Mouse (Mus musculus) T-helper 2 cell (primary cell): ENCODE results near the gene Gm5678.

Experiments
- in situ Hi-C: fragments of 300-600 bp; cut with MboI, MseI; formaldehyde crosslinking; loops from one replicate; pipeline ENCODE4 v1.15.1; 2025; ENCODE audit warnings: high pct_unique_total_duplicates

The Gm5678 gene

DNA sequence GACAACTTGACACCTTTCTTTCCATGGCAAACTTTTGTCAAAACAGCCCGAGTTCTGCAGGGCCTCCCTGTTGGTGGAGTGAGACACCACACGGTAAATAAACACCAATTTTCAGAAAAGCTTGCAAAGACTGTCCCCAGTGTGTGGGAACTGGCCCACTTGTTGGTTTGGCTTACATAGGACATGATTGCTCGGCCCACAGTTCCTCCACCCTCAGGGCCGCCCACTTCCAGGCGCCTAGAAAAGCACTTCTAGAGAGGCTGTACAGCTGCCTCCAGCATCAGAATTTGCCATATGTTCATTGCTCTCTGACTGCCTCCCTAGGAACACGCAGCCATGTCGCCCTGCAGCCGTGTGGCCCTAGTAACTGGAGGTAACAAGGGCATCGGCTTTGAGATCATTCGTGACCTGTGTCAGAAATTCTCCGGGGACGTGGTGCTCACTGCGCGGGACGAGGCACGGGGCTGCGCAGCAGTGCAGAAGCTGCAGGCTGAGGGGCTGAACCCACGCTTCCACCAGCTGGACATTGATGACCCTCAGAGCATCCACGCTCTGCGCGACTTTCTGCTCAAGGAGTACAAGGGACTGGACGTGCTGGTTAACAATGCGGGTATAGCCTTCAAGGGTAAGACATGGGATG lies at the start of gene Gm5678:
TSS of gene Gm5678 (plus strand) at position 337 of the 640 bp plus-strand sequence.
- in situ Hi-C loops = no loop called here

DNA sequence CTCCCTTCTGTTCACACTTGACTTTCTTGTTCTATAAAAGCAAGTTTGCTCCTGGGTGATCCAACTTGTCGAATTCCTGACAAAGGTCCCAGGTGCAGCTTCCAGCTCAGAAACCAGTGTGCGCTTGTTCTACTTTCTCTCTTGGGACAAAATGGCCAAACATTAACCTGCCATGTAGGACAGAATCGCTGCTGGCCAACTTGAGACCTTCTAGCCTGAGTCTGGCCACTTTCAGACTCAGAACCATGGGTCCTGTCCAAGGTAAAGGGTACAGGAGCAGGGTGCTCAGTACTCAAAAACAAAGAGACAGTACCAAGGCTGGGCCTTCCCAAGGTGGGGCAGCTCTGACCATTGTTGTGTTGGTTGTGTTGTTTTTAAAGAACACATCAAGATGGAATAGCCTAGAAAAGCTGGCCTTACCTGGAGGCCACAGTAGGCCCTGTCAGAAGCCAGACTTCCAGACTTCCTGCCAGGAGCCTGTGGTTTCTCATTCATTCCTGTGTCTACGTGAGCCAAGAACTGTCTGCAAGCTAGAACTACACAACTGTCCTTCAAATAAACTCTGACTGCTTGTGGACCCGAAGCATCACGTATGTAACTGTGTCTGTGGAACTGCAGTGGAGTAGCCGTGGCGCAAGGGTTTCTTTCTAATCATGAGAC lies 49.4 kb upstream of the Gm5678 start:
- in situ Hi-C loops = no loop called here

DNA sequence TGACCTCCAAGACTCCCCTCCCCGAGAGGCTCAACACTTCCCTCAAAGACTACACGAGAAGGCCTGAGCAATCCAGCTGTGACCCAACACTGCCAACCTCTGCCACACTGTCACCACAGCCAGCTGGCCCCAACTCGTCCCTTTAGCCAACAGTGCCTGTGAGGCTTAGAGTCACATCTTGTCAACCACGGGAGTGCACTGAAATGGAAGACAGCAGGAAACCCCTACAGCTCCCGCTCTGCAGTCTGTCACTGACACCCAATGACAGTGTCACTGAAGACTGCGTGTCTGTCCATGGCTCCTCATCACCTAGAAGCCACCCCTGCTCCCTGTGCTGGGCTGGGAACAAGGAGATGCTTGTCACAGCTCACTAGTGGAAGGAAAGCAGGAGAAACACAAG lies 46.8 kb upstream of the Gm5678 start:
- in situ Hi-C loops = no loop called here

DNA sequence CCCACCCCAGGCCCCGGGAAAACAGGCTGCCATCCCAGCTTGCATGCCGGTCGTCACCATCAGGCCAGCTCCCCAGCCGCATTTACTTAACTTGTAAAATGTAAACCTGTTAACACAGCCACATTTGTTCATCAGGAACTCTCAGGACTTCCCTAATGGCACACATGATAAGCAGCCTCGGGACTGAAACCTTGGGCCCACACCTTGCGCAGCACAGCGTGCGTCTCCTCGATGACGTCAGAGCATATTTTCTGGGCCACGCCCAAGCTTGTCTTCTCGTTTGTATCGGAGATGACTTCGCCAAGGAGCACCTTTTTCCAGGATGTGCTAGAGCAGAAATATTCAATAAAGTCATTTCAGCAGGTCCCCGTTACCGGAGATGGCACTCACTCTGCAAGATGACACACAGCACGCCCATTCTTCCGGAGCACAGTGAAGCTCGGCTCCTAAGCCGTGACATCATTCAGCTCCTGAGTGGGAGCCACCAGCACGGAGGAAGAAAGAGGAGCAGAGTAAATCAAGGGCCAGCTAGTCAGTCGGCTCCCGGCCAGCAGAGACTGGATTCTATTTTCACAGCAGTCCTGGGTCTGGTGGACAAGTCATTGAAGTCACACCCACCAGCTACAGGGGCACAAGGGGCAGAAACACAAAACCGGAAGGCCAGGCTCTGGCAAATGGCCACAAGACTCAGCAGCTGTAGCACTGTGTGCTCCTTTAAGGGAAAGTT lies 42.8 kb upstream of the Gm5678 start:
- in situ Hi-C loops = no loop called here

DNA sequence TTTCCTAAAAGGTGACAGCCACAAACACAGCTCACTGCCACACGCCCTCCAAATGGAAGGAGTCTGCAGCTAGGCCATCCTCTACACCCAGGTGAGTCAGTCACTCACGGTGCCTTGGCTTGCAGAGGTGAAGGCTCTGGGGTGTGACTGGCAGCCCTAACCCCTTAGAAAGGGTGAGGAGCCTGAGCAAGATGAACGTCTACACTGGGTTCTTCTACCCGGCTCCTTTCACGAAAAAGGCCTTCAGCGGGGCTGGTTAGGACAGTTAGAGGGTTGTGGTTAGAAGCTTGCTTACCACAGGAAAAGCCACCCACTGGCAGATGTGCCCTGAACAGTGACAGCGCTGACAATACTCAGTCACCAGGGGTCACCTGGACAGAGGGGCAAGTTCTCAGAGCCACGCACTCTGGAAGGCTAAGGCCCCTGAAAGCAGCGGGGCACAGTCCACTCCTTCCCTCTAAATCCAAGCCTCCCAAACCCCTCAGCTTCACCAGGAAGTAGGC lies 42.1 kb upstream of the Gm5678 start:
- in situ Hi-C loops = no loop called here

DNA sequence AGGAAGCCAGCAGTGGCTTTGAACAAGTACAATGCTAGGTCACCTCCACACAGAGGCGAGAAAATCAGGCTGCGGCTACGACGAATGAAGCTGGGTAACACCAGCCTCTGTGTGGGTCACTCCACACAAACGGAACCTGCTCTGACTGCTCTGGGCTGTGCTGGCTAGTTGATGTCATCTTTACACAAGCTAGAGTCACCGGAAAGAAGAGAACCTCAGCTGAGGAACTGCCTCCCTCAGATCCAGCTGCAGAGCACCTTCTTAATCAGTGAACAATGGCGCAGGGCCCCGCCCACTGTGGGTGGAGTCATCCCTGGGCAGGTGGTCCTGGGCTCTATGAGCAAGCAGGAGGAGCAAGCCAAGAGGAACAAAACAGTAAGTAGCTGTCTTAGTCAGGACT lies 41.5 kb upstream of the Gm5678 start:
- in situ Hi-C loops = no loop called here

DNA sequence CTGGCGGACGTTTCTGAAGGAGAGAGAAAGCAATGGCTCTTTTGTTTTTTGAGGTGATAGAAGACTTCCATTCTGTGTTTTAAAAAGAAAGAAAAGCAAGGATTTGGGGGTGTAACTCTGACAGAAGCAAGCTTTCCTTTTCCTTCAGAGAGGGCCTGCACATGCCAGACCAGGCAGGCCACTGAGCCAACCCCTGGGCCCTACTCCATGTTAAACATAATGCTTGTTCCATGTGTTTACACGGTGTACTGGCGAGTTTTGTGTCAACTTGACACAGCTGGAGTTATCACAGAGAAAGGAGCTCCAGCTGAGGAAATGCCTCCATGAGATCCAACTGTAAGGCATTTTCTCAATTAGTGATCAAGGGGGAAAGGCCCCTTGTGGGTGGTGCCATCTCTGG lies 39.6 kb upstream of the Gm5678 start:
- in situ Hi-C loops = no loop called here

DNA sequence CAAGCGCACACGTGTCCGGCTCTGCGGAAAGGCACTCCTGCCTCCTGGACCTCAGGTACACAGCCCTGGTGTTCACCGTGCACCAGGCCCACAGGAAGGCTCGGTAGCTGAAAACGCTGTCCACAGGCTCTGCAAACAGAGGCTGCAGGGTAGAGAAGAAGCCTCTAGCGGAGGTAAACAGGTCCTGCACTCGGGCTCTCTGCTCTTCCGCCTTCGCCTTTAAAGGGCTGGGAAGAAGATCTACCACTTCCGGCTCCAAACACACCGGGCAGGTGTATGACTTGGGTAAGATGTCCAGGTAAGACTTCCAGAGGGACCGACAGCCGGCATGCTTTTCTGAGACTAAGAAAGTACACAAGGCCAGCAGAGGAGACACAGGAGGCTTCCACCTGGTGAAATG lies 37.0 kb upstream of the Gm5678 start:
- in situ Hi-C loops = no loop called here

DNA sequence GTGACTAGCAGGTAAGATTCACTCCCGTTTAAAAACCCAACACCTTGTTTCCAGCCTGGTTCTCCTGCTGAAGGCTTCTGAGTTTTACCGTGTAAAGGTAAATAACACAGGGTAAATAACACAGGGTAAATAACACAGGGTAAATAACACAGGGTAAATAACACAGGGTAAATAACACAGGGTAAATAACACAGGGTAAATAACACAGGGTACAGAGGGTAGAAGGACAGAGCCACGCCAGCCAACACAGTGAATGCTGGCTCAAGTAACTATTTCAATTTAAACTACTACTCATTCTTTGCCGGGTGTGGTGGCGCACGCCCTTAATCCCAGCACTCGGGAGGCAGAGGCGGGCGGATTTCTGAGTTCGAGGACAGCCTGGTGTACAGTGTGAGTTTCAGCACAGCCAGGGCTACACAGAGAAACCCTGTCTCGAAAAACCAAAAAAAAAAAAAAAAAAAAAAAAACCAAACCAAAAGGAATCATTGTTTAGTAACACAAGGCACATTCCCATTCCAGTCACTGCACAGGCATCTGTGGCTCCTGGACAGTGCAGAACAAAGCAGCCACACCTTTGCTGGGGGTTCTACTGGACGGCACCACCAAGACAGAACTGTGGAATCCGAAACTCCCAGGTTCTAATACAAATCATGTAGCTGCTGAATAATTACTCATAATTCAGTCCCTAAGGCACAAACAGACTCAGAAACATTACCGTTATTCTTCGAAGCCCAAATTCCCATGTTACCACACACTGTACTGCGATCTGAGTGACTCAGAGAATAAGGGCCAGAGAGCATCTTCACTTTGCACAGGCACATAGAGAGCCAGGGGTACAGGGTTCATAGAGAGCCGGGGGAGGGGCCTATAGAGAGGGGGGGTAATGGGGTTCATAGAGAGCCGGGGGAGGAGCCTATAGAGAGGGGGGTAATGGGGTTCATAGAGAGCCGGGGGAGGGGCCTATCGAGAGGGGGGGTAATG lies 36.2 kb upstream of the Gm5678 start:
- in situ Hi-C loops = no loop called here

DNA sequence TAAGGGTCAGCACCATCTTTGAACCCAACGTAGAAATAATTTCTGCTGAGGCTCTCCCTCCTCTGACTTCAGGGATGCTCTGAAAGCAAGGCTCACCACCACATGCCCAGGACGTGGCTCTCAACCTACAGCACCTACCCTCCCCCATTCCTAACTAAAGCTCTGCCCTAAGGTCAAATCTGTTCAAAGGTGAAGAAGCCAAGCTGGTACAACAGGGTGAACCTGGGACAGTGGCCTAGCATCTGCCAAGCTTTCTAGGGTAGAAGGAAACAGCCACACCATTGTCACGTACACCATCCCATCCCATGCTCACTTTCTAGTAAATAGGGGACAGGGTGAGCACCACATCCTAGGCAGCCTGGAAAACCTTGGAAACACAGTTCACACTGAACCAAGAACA lies 35.2 kb upstream of the Gm5678 start:
- in situ Hi-C loops = no loop called here

DNA sequence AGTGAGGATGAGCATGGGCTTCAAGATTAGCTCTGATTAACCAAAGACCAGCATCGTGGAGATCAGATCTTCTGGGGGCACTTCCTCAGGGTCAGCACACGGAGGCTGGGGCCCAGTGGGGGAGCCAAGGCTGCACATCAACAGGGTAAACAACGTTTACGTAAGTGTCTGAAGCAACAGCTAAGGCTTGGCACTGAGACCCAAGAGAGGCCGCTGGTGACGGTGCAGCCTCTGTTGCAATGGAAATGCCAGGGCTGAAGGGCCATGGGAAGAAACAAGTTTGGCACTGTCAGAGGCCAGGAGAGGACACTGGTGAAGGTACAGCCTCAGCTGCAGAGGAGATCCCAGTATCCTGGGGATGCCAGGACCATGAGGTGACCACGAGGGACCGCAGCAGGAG lies 34.5 kb upstream of the Gm5678 start:
- in situ Hi-C loops = no loop called here

DNA sequence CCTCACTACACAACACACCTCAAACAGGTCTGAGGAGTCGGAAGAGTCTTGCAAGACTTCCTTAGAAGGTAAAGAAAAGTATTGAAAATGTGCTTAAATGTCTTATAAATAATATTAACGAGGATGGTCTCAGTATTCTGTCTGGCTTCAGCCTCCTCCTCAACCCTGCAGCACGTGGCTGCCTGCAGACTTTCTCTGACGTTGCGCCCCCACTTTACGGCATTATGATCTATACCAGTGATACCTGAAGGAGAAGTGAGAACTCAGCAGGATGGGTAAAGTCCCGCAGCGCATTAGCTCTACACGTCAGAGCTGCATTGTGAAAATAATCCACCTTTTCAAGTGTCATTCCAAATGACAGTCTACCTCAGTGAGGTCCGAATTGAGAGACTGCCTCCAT lies 33.4 kb upstream of the Gm5678 start:
- in situ Hi-C loops = no loop called here

DNA sequence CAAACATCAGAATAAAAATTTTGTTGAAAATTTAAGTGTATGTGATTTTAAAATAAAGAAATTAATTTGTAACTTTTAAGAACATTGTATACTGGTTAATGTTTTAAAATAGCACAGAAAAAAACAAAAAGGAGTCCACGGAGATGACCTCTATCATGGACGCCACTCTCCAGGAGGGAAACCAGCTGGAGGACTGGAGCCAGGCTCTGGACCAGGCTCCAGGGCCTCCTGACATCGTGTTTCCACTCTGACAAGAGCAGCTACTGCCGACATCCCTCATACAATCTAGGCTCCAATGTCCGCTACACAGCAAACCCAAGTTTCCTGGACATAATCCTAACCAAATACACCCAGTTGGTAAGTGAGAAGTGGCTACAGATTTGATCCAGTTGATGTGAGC lies 32.1 kb upstream of the Gm5678 start:
- in situ Hi-C loops = no loop called here

DNA sequence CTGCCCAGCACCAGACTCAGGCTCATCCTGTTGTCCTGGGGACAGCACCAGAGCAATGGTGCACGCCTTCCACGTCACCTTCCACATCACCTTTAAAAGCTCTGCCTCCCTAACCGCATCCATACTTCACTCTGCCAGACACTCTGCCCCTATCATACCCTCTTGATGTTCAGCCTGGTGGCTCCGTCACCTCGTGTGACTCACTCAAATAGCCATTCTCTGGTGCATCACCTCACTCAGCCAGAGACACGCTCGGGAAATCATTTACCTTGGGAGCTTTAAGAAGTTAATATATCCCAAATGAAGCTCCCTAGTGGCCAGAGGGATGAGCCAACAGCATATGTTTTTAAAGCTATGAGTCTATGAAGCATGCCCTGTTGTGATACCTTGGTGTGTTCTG lies 31.1 kb upstream of the Gm5678 start:
- in situ Hi-C loops = no loop called here

DNA sequence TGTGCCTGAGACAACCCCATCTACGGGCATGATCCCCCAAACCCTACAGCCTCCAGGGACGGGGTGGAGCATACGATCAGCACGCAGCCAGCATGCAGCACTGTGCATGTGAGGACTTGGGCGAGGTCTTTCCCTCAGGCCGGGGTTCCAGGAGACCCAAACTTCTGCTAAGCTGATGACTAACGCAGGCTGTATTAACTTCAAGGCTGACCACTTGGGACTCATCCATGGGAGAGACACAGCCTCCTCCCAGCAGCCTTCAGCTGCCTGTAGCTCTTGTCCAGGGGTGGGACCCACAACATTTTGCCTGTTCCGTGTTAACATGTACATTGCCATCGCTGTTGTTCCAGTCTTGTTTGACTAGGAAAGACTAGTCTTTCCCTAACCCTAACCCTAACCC lies 30.3 kb upstream of the Gm5678 start:
- in situ Hi-C loops = no loop called here

DNA sequence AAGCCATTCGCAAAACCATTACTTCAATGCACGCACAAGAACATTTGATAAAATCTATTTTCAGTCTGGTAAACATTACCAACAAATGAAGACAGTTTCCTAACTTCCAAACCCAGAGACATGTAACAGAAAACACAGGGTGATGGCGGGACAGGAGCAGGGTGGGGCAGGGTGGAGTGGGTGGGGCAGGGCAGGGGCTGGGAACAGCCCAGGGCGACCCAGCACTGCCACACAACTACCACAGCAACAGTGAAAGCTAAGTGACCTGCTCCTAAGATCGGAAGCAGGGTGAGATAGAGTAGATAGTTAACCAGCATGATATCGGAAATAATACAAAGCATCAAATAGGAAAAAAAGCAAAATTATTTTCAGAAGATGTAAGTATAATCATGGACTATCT lies 28.4 kb upstream of the Gm5678 start:
- in situ Hi-C loops = no loop called here

DNA sequence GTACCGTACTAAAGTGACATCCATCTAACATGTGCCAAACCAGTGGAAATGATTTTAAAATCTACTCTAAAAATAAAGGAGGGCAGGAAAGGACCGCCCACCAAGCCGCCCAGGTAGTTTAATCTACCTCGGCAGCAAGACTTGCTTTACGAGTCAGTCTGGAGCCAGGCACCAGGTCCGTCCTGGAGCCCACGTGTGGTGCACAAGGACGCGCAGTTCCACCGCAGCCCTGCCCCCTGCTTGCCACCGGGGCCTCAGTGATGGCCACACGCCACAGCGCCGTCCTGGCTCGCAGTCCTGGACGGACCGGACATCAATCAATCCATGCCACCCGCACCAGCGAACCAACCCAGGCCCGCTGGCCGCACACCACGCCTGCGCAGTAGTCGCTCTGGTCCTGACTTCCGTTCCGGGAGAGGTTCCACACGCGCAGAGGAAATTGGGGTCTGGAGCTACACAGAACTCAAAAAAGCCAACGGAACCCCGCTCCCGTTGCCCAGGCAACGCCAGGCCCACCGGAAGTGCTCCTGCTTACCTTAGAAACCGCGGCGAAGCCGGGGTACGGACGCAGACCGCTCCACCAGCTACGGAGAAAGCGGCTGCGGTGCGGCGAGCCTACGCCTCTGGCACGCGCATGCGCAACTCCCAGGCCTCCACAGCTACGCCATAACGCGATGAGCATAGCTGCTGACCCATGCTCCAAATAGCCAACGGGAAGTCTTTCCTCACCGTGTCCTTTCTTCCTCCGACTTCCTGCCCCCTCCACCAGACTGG lies 24.3 kb upstream of the Gm5678 start, which contains the start of gene Setd4:
TSS of gene Setd4 (minus strand) at position 625 of the 774 bp plus-strand sequence.
- in situ Hi-C loops = no loop called here

DNA sequence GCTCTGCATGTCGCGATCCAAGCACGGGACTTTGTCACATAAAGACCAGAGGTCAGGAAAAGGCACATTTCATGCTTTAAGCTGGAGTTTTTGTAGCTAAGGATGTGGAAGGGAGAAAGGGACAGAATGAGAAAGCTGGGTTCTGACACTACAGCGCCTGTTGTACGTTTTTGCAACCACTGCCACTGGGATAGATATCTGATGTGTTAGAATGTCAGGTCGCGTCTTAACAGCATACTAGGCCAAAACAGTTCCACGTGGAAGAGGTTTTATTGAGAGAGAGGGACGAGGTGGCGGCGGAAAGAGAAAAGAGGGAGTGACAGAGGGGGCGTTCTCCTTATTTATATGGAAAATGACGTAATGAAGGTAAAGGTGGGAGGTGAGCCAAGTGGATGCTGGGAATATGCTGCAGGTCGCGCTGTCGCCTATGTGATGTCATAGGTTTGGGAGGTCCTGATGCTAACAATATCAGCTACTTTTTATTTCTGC lies 23.4 kb upstream of the Gm5678 start:
- in situ Hi-C loops = no loop called here

DNA sequence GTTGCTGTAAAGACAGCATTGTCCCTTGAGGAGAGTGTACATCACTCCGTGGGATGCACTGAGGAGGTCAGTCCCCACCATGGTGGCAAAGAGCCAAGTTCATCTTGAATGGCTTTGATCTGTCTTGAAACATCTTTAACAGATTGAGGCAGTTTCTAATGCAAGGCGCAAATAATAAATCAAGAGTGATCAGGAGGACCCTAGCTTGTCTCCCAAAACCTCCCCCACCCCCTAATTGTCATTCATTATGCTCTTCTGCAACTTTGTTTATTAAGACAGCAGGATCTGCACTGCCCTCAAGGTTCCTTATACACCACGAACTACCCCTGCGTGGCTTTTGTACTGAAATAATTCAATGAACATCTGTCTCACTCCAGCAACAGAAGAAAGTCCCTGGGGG lies 22.3 kb upstream of the Gm5678 start, which contains the start of gene Cbr1:
TSS of gene Cbr1 (plus strand) at position 301 of the 400 bp plus-strand sequence.
- in situ Hi-C loops = no loop called here

DNA sequence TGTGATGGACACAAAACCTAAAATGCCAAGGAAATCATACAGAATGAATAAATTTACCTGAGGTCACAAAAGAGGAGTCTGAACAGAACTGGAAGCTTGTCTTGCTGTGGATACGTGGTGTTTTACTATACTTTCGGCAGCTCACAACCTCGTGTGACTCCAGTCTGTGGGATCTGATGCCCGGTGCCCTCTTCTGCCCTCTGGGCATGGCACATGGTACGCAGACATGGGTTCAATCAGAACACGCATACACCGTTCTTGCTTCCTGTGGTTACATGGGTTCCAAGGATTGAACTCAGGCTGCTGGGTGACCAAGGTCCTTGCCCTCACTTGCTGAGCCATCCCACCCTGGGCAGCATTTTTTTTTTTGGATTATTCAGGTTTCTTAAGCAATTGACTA lies 21.8 kb upstream of the Gm5678 start:
- in situ Hi-C loops = no loop called here
